Mouse (Mus musculus): ENCODE measurements around the gene Xpnpep1. TPM values are rescaled to one million over a fixed set of nuclear protein-coding genes. Genes with fewer than 3 reads are reported as not detected.
A peak's percentile ranks its signal among the peaks of the same experiment; 100 is the strongest.

The Xpnpep1 gene
- polyA plus RNA-seq, 1 experiment from 2014 or later, result 111 TPM

GRCm38 (mm10) chr19:53041570-53041969 lies 1.6 kb upstream of the Xpnpep1 start:
- Histone ChIP-seq H3K27ac (replicated peaks) (no peak overlapping the region), H3K9me3 (ENCODE audit: control insufficient read depth, low read length) (no peaks in the 10 kb centered on the region), H3K27me3 (ENCODE audit: control insufficient read depth, insufficient read depth, low read length) (no peaks in the 10 kb centered on the region), H3K4me1 (replicated peaks; ENCODE audit: control insufficient read depth, insufficient read depth) (0 out of 2 replicates have a peak, but pooled peaks cover 5% of the 10 kb centered on the region), H3K36me3 (ENCODE audit: control insufficient read depth, insufficient read depth, low read length) (no peaks in the 10 kb centered on the region), H3K4me3 (ENCODE audit: low read depth, low read length) (no peak overlapping the region), H3K4me2 (replicated peaks; ENCODE audit: low read depth) (no peak overlapping the region), H3K9ac (ENCODE audit: low read length) (no peak overlapping the region)
- DNase-seq (ENCODE audit: low spot score) (no peak), ATAC-seq (ENCODE audit: low FRiP score, low TSS enrichment) (no peak)
- TF ChIP-seq CTCF (IDR thresholded peaks at IDR 0.05; ENCODE audit: low read depth) (no peak), EP300 (optimal IDR thresholded peaks at IDR 0.05) (no peak)
- WGBS, result 67% methylated on average over 4 of the region's 4 CpGs

GRCm38 (mm10) chr19:53041133-53041510 lies 1.1 kb upstream of the Xpnpep1 start:
- Histone ChIP-seq H3K27me3 (ENCODE audit: control insufficient read depth, insufficient read depth, low read length) (no peaks in the 10 kb centered on the region), H3K4me2 (replicated peaks; ENCODE audit: low read depth) (peak overlapping the region; percentile 37; the same call in 1 of the 2 replicates), H3K4me1 (replicated peaks; ENCODE audit: control insufficient read depth, insufficient read depth) (0 out of 2 replicates have a peak, but pooled peaks cover 5% of the 10 kb centered on the region), H3K4me3 (ENCODE audit: low read depth, low read length) (no peak overlapping the region), H3K9me3 (ENCODE audit: control insufficient read depth, low read length) (no peaks in the 10 kb centered on the region), H3K9ac (ENCODE audit: low read length) (no peak overlapping the region), H3K36me3 (ENCODE audit: control insufficient read depth, insufficient read depth, low read length) (no peaks in the 10 kb centered on the region), H3K27ac (replicated peaks) (peak overlapping the region; percentile 83)
- no peak for DNase-seq (ENCODE audit: low spot score)
- WGBS, result 39% methylated on average over 5 of the region's 5 CpGs
- no peak for TF ChIP-seq EP300 (optimal IDR thresholded peaks at IDR 0.05)
- no peak for TF ChIP-seq CTCF (IDR thresholded peaks at IDR 0.05; ENCODE audit: low read depth)
- no peak for ATAC-seq (ENCODE audit: low FRiP score, low TSS enrichment)

GRCm38 (mm10) chr19:53039090-53039489 lies 924 bp downstream of the Xpnpep1 start:
- Histone ChIP-seq H3K4me2 (replicated peaks; ENCODE audit: low read depth) (peak overlapping the region; percentile 52), H3K27ac (replicated peaks) (peak overlapping the region; percentile 73), H3K36me3 (ENCODE audit: control insufficient read depth, insufficient read depth, low read length) (no peaks in the 10 kb centered on the region), H3K9me3 (ENCODE audit: control insufficient read depth, low read length) (no peaks in the 10 kb centered on the region), H3K4me3 (ENCODE audit: low read depth, low read length) (no peak overlapping the region), H3K4me1 (replicated peaks; ENCODE audit: control insufficient read depth, insufficient read depth) (0 out of 2 replicates have a peak, but pooled peaks cover 5% of the 10 kb centered on the region), H3K27me3 (ENCODE audit: control insufficient read depth, insufficient read depth, low read length) (no peaks in the 10 kb centered on the region), H3K9ac (ENCODE audit: low read length) (no peak overlapping the region)
- WGBS, result 34% methylated on average over 11 of the region's 11 CpGs
- ATAC-seq (ENCODE audit: low FRiP score, low TSS enrichment), result 0 out of 2 replicates have a peak, but pooled peaks have one; percentile 19
- peak; percentile 39 for DNase-seq (ENCODE audit: low spot score)
- TF ChIP-seq CTCF (IDR thresholded peaks at IDR 0.05; ENCODE audit: low read depth), result no peak
- no peak for TF ChIP-seq EP300 (optimal IDR thresholded peaks at IDR 0.05)

DNA sequence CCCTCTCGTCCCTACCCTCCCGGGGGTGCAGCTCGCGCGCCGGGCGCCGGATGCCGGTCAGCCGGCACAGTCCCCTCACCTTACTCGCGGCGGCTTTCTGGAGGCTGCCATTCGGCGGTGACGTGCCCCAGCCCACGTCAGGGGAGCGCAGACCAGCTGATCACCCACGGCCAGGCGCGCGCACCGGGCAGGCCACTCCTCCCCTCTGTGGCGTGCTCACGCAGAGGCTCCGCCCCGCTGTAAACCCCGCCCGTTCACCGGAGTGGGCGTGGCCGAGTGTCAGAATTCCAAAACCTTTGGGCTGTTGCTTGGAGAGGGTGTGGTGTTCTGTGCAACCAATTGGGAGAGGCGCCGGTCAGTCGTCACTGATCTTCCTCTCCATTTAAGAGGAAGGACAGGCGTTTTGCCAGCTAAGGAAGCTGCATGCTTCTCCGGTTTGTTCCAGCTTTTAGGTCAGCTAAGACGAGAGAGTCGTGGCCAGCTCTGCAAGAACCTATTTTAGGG lies 1.5 kb downstream of the Xpnpep1 start:
- Histone ChIP-seq H3K4me1 (replicated peaks; ENCODE audit: control insufficient read depth, insufficient read depth) (0 out of 2 replicates have a peak, but pooled peaks cover 5% of the 10 kb centered on the region), H3K9me3 (ENCODE audit: control insufficient read depth, low read length) (no peaks in the 10 kb centered on the region), H3K9ac (ENCODE audit: low read length) (peak overlapping the region; percentile 98), H3K4me2 (replicated peaks; ENCODE audit: low read depth) (peak overlapping the region; percentile 69), H3K27me3 (ENCODE audit: control insufficient read depth, insufficient read depth, low read length) (no peaks in the 10 kb centered on the region), H3K4me3 (ENCODE audit: low read depth, low read length) (peak overlapping the region; percentile 96), H3K27ac (replicated peaks) (peak overlapping the region; percentile 97), H3K36me3 (ENCODE audit: control insufficient read depth, insufficient read depth, low read length) (no peaks in the 10 kb centered on the region)
- peak; percentile 97 for ATAC-seq (ENCODE audit: low FRiP score, low TSS enrichment)
- peak; percentile 99 for DNase-seq (ENCODE audit: low spot score)
- WGBS, result under 1% methylated on average over 38 of the region's 39 CpGs
- TF ChIP-seq CTCF (IDR thresholded peaks at IDR 0.05; ENCODE audit: low read depth), result no peak
- no peak for TF ChIP-seq EP300 (optimal IDR thresholded peaks at IDR 0.05)

- H3K4me3 ChIP-seq (ENCODE audit: low read depth, low read length), result peak overlapping the region; percentile 96
- no peaks in the 10 kb centered on the region for H3K9me3 ChIP-seq (ENCODE audit: control insufficient read depth, low read length)
- TF ChIP-seq EP300 (optimal IDR thresholded peaks at IDR 0.05) (no peak), CTCF (IDR thresholded peaks at IDR 0.05; ENCODE audit: low read depth) (no peak)
- peak overlapping the region; percentile 69 for H3K4me2 ChIP-seq (replicated peaks; ENCODE audit: low read depth)
- H3K36me3 ChIP-seq (ENCODE audit: control insufficient read depth, insufficient read depth, low read length), result no peaks in the 10 kb centered on the region
- H3K27ac ChIP-seq (replicated peaks), result peak overlapping the region; percentile 97
- 0 out of 2 replicates have a peak, but pooled peaks cover 5% of the 10 kb centered on the region for H3K4me1 ChIP-seq (replicated peaks; ENCODE audit: control insufficient read depth, insufficient read depth)
- no peaks in the 10 kb centered on the region for H3K27me3 ChIP-seq (ENCODE audit: control insufficient read depth, insufficient read depth, low read length)
- no peak for DNase-seq (ENCODE audit: low spot score)
- WGBS, result under 1% methylated on average over 28 of the region's 28 CpGs
- peak overlapping the region; percentile 98 for H3K9ac ChIP-seq (ENCODE audit: low read length)
- peak; percentile 62 for ATAC-seq (ENCODE audit: low FRiP score, low TSS enrichment)
Observed at GRCm38 (mm10) chr19:53037925-53038419, 2.0 kb downstream of the Xpnpep1 start.

Data from stomach, postnatal 0 days (tissue).